Mouse (Mus musculus) embryo, embryonic 11.5 days (tissue): ENCODE results near the gene Odam.
A peak's percentile ranks its signal among the peaks of the same experiment; 100 is the strongest.

Experiments used
- DNase-seq: peaks from one replicate; pipeline ENCODE4 v3.0.0-alpha.2; 2012; ENCODE audit warnings: low read depth, low spot score

Gene Odam

GRCm38 (mm10) chr5:87884729-87885128 lies at the start of gene Odam:
Gene Odam, plus strand, starts transcription at chr5:87885029.
- DNase-seq = no peak

- no peak for DNase-seq
Observed at GRCm38 (mm10) chr5:87855136-87855716, 29.6 kb upstream of the Odam start.

GRCm38 (mm10) chr5:87870084-87870483 lies 14.7 kb upstream of the Odam start:
- DNase-seq = no peak

- DNase-seq = no peak
Observed at GRCm38 (mm10) chr5:87871423-87871822, 13.4 kb upstream of the Odam start.

- DNase-seq = peak; percentile 5
Observed at GRCm38 (mm10) chr5:87925372-87925771, 40.5 kb downstream of the Odam start, which contains the start of gene Csn3. Gene Csn3, plus strand, starts transcription at chr5:87925579.

- DNase-seq = no peak
Observed at GRCm38 (mm10) chr5:87931603-87932002, 46.8 kb downstream of the Odam start.

GRCm38 (mm10) chr5:87940752-87941151 lies 55.9 kb downstream of the Odam start:
- no peak for DNase-seq

GRCm38 (mm10) chr5:87942515-87942914 lies 57.7 kb downstream of the Odam start:
- no peak for DNase-seq
